In genomic region chr2:35397590-35398173, GRCm38 (mm10) we compare ENCODE assay signal across 8 mouse cellular contexts. TPM values are rescaled to one million over a fixed set of nuclear protein-coding genes. Genes with fewer than 3 reads are reported as not detected.
DNase-seq lines count a peak whose midpoint lies in the region; ATAC-seq lines count a peak whose summit lies in the region.

No protein-coding gene starts in this region.

- DNase-seq in heart, adult 18-20 months: peak; percentile 76 to 87
- peak; percentile 39 to 71 for DNase-seq in frontal cortex, postnatal 10 days (ENCODE audit: low spot score in 2 of 2)
- peak; percentile 51 for DNase-seq in left cerebral cortex, adult 11 months (ENCODE audit: low spot score)
- DNase-seq in midbrain, embryonic 10.5 days (ENCODE audit: low spot score): peak; percentile 43
- DNase-seq in spleen, adult 12 weeks (ENCODE audit: low spot score): peak; percentile 48

- ATAC-seq in heart, embryonic 11.5 days (replicated peaks; ENCODE audit: insufficient number of reproducible peaks, low FRiP score, low TSS enrichment): no peak
- ATAC-seq in cerebellum, adult (ENCODE audit: insufficient number of reproducible peaks, low FRiP score, low TSS enrichment): peak; percentile 15; the same call in 1 of the 2 replicates
- ATAC-seq in hindbrain, embryonic 16.5 days: peak; percentile 68

- H3K4me1 ChIP-seq in heart, embryonic 11.5 days (ENCODE audit: control insufficient read depth, insufficient read depth, low read length): no peaks in the 10 kb centered on the region
- H3K4me1 ChIP-seq in hindbrain, embryonic 16.5 days (ENCODE audit: control insufficient read depth, insufficient read depth, low read depth, low read length): no peaks in the 10 kb centered on the region; the same call in 1 of the 2 replicates
- H3K4me1 ChIP-seq in midbrain, embryonic 10.5 days: 0 out of 2 replicates have a peak, but pooled peaks cover 4% of the 10 kb centered on the region

- no peak overlapping the region for H3K27ac ChIP-seq in heart, embryonic 11.5 days (ENCODE audit: low read depth, low read length)
- no peak overlapping the region for H3K27ac ChIP-seq in hindbrain, embryonic 16.5 days (ENCODE audit: low read depth, low read length)
- H3K27ac ChIP-seq in midbrain, embryonic 10.5 days (replicated peaks): no peak overlapping the region

- H3K4me3 ChIP-seq in heart, embryonic 11.5 days (ENCODE audit: low read depth, low read length): no peak overlapping the region
- no peak overlapping the region for H3K4me3 ChIP-seq in hindbrain, embryonic 16.5 days (ENCODE audit: low read length)
- no peak overlapping the region for H3K4me3 ChIP-seq in midbrain, embryonic 10.5 days

- WGBS in heart, embryonic 11.5 days (ENCODE audit: insufficient replicate concordance): 47% methylated on average over 11 of the region's 11 CpGs
- WGBS in hindbrain, embryonic 16.5 days: 50% methylated on average over 11 of the region's 11 CpGs
- 58% methylated on average over 11 of the region's 11 CpGs for WGBS in midbrain, embryonic 10.5 days

- H3K27me3 ChIP-seq in heart, embryonic 11.5 days (ENCODE audit: control insufficient read depth, insufficient read depth, low read length): no peaks in the 10 kb centered on the region
- no peaks in the 10 kb centered on the region for H3K27me3 ChIP-seq in hindbrain, embryonic 16.5 days (replicated peaks; ENCODE audit: control insufficient read depth, insufficient read depth, low read length)
- no peaks in the 10 kb centered on the region for H3K27me3 ChIP-seq in midbrain, embryonic 10.5 days (ENCODE audit: low read depth, poor library complexity, severe bottlenecking)

- H3K9me3 ChIP-seq in heart, embryonic 11.5 days (replicated peaks; ENCODE audit: control insufficient read depth, low read length): no peaks in the 10 kb centered on the region
- no peaks in the 10 kb centered on the region for H3K9me3 ChIP-seq in hindbrain, embryonic 16.5 days (ENCODE audit: control insufficient read depth, low read length)
- H3K9me3 ChIP-seq in midbrain, embryonic 10.5 days (replicated peaks): no peaks in the 10 kb centered on the region

- no peak overlapping the region for H3K4me2 ChIP-seq in heart, embryonic 11.5 days
- H3K4me2 ChIP-seq in hindbrain, embryonic 16.5 days (ENCODE audit: low read length): 0 out of 2 replicates have a peak overlapping the region, but pooled peaks have one; percentile 3

- H3K36me3 ChIP-seq in heart, embryonic 11.5 days (ENCODE audit: control insufficient read depth, insufficient read depth, low read length): no peaks in the 10 kb centered on the region
- H3K36me3 ChIP-seq in hindbrain, embryonic 16.5 days (ENCODE audit: control insufficient read depth, insufficient read depth, low read length): no peaks in the 10 kb centered on the region
- no peaks in the 10 kb centered on the region for H3K36me3 ChIP-seq in midbrain, embryonic 10.5 days

- no peak overlapping the region for H3K9ac ChIP-seq in heart, embryonic 11.5 days (ENCODE audit: low read depth, low read length)
- H3K9ac ChIP-seq in hindbrain, embryonic 16.5 days (ENCODE audit: low read depth, low read length): no peak overlapping the region

RNA-seq across cellular contexts. Expression of gene 4930402F06Rik, which starts 0.7 kb away (rescaled TPM):
- total RNA-seq in heart, adult 18-20 months (2021): not detected
- polyA plus RNA-seq in heart, embryonic 11.5 days (2014; fragmentation: Nextera tagmentation; extraction: Ambion mirVana): not detected in 2 replicates
- not detected in 2 replicates for polyA plus RNA-seq in hindbrain, embryonic 16.5 days (2015; fragmentation: Nextera tagmentation; extraction: Ambion mirVana)
- not detected in 2 replicates for polyA plus RNA-seq in midbrain, embryonic 10.5 days (2016; fragmentation: Nextera tagmentation; extraction: Ambion mirVana)

RNA-seq across cellular contexts. Expression of gene 4930568D16Rik, which starts 30.2 kb away (rescaled TPM):
- not detected for total RNA-seq in heart, adult 18-20 months (2021)
- not detected in 2 replicates for polyA plus RNA-seq in heart, embryonic 11.5 days (2014; fragmentation: Nextera tagmentation; extraction: Ambion mirVana)
- polyA plus RNA-seq in hindbrain, embryonic 16.5 days (2015; fragmentation: Nextera tagmentation; extraction: Ambion mirVana): not detected in 2 replicates
- not detected in 2 replicates for polyA plus RNA-seq in midbrain, embryonic 10.5 days (2016; fragmentation: Nextera tagmentation; extraction: Ambion mirVana)
